Mouse (Mus musculus): Measurements from ENCODE around the gene Hsbp1.

DNA sequence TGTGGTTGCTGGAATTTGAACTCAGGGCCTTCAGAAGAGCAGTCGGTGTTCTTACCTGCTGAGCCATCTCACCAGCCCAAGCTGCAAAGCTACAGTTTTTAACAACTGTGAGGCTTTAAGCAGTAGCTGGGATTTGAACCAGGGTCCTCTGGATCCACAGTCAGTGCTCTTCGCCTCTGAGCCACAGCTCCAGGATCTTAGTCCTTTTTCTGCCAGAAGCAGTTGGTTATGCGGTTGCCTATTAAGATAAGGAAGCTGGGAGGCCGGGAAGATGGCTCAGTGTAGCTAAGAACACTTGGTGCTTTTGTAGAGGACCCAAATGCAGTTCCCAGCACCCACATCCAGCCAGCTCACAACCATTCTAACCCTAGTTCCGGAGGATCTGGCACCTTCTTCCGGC is 42.7 kb downstream of the Hsbp1 start:
- no peak for TF ChIP-seq POLR2A (IDR thresholded peaks at IDR 0.05; ENCODE audit: extremely low read depth, insufficient read depth, low read length)
- TF ChIP-seq CTCF (IDR thresholded peaks at IDR 0.05; ENCODE audit: extremely low read depth, insufficient read depth, low read length), result no peak

All from cortical plate, adult 2 months (tissue).